Mouse (Mus musculus): Measurements from ENCODE around the gene Cnih3. TPM values are rescaled to one million over a fixed set of nuclear protein-coding genes. Genes with fewer than 3 reads are reported as not detected.
A peak's percentile ranks its signal among the peaks of the same experiment; 100 is the strongest.

The Cnih3 gene
- polyA plus RNA-seq, 2 experiments = 0.58 to 0.64 TPM

- Histone ChIP-seq H3K4me3 (replicated peaks; ENCODE audit: low read length) (peak overlapping the region; percentile 52), H3K4me1 (ENCODE audit: control insufficient read depth, insufficient read depth, low read length) (peaks cover 12% of the 10 kb centered on the region), H3K36me3 (ENCODE audit: control insufficient read depth, insufficient read depth, low read length) (no peaks in the 10 kb centered on the region), H3K4me2 (replicated peaks; ENCODE audit: low read depth, low read length, severe bottlenecking) (peak overlapping the region; percentile 98), H3K27me3 (ENCODE audit: control insufficient read depth, insufficient read depth, low read length) (peaks cover 47% of the 10 kb centered on the region), H3K27ac (replicated peaks; ENCODE audit: low read depth, low read length) (no peak overlapping the region), H3K9ac (ENCODE audit: low read depth, low read length, severe bottlenecking) (0 out of 2 replicates have a peak overlapping the region, but pooled peaks have one; percentile 54), H3K9me3 (ENCODE audit: control insufficient read depth, low read length) (no peaks in the 10 kb centered on the region)
- WGBS = 3% methylated on average over 32 of the region's 33 CpGs
- TF ChIP-seq POLR2A (IDR thresholded peaks at IDR 0.05; ENCODE audit: borderline replicate concordance, extremely low read depth, insufficient read depth, insufficient read length) = no peak
- DNase-seq (ENCODE audit: low spot score) = no peak
- ATAC-seq (ENCODE audit: low FRiP score, low read depth) = no peak
Observed at GRCm38 (mm10) chr1:181353200-181354097, 1.0 kb downstream of the Cnih3 start.

GRCm38 (mm10) chr1:181355683-181356082, 3.3 kb downstream of the Cnih3 start:
- no peak overlapping the region for H3K27ac ChIP-seq (replicated peaks; ENCODE audit: low read depth, low read length)
- no peaks in the 10 kb centered on the region for H3K36me3 ChIP-seq (ENCODE audit: control insufficient read depth, insufficient read depth, low read length)
- WGBS = 77% methylated on average over 5 of the region's 5 CpGs
- no peak overlapping the region for H3K4me2 ChIP-seq (replicated peaks; ENCODE audit: low read depth, low read length, severe bottlenecking)
- DNase-seq (ENCODE audit: low spot score) (no peak), ATAC-seq (ENCODE audit: low FRiP score, low read depth) (no peak)
- H3K4me3 ChIP-seq (replicated peaks; ENCODE audit: low read length) = no peak overlapping the region
- no peak overlapping the region for H3K9ac ChIP-seq (ENCODE audit: low read depth, low read length, severe bottlenecking)
- H3K9me3 ChIP-seq (ENCODE audit: control insufficient read depth, low read length) = no peaks in the 10 kb centered on the region
- peaks cover 12% of the 10 kb centered on the region for H3K4me1 ChIP-seq (ENCODE audit: control insufficient read depth, insufficient read depth, low read length)
- TF ChIP-seq POLR2A (IDR thresholded peaks at IDR 0.05; ENCODE audit: borderline replicate concordance, extremely low read depth, insufficient read depth, insufficient read length) = no peak
- H3K27me3 ChIP-seq (ENCODE audit: control insufficient read depth, insufficient read depth, low read length) = peaks cover 47% of the 10 kb centered on the region

- no peak overlapping the region for H3K4me3 ChIP-seq (replicated peaks; ENCODE audit: low read length)
- H3K4me2 ChIP-seq (replicated peaks; ENCODE audit: low read depth, low read length, severe bottlenecking) = no peak overlapping the region
- peaks cover 7% of the 10 kb centered on the region for H3K4me1 ChIP-seq (ENCODE audit: control insufficient read depth, insufficient read depth, low read length)
- no peak for DNase-seq (ENCODE audit: low spot score)
- no peak overlapping the region for H3K9ac ChIP-seq (ENCODE audit: low read depth, low read length, severe bottlenecking)
- H3K36me3 ChIP-seq (ENCODE audit: control insufficient read depth, insufficient read depth, low read length) = no peaks in the 10 kb centered on the region
- H3K27me3 ChIP-seq (ENCODE audit: control insufficient read depth, insufficient read depth, low read length) = peaks cover 27% of the 10 kb centered on the region
- no peaks in the 10 kb centered on the region for H3K9me3 ChIP-seq (ENCODE audit: control insufficient read depth, low read length)
- H3K27ac ChIP-seq (replicated peaks; ENCODE audit: low read depth, low read length) = no peak overlapping the region
- 42% methylated on average over 2 of the region's 2 CpGs for WGBS
- TF ChIP-seq POLR2A (IDR thresholded peaks at IDR 0.05; ENCODE audit: borderline replicate concordance, extremely low read depth, insufficient read depth, insufficient read length) = no peak
- ATAC-seq (ENCODE audit: low FRiP score, low read depth) = no peak
Observed at GRCm38 (mm10) chr1:181357870-181358269, 5.4 kb downstream of the Cnih3 start.

GRCm38 (mm10) chr1:181358526-181358925, 6.1 kb downstream of the Cnih3 start:
- Histone ChIP-seq H3K4me2 (replicated peaks; ENCODE audit: low read depth, low read length, severe bottlenecking) (no peak overlapping the region), H3K27ac (replicated peaks; ENCODE audit: low read depth, low read length) (no peak overlapping the region), H3K4me1 (ENCODE audit: control insufficient read depth, insufficient read depth, low read length) (peaks cover 3% of the 10 kb centered on the region; the same call in 1 of the 2 replicates), H3K27me3 (ENCODE audit: control insufficient read depth, insufficient read depth, low read length) (peaks cover 20% of the 10 kb centered on the region), H3K9me3 (ENCODE audit: control insufficient read depth, low read length) (no peaks in the 10 kb centered on the region), H3K36me3 (ENCODE audit: control insufficient read depth, insufficient read depth, low read length) (no peaks in the 10 kb centered on the region), H3K4me3 (replicated peaks; ENCODE audit: low read length) (no peak overlapping the region), H3K9ac (ENCODE audit: low read depth, low read length, severe bottlenecking) (no peak overlapping the region)
- TF ChIP-seq POLR2A (IDR thresholded peaks at IDR 0.05; ENCODE audit: borderline replicate concordance, extremely low read depth, insufficient read depth, insufficient read length) = no peak
- DNase-seq (ENCODE audit: low spot score) (no peak), ATAC-seq (ENCODE audit: low FRiP score, low read depth) (no peak)
- WGBS = 57% methylated on average over 7 of the region's 7 CpGs

GRCm38 (mm10) chr1:181360732-181361131, 8.3 kb downstream of the Cnih3 start:
- H3K27ac ChIP-seq (replicated peaks; ENCODE audit: low read depth, low read length) = no peak overlapping the region
- 75% methylated on average over 3 of the region's 3 CpGs for WGBS
- H3K9ac ChIP-seq (ENCODE audit: low read depth, low read length, severe bottlenecking) = no peak overlapping the region
- no peaks in the 10 kb centered on the region for H3K4me1 ChIP-seq (ENCODE audit: control insufficient read depth, insufficient read depth, low read length)
- H3K4me2 ChIP-seq (replicated peaks; ENCODE audit: low read depth, low read length, severe bottlenecking) = no peak overlapping the region
- no peaks in the 10 kb centered on the region for H3K9me3 ChIP-seq (ENCODE audit: control insufficient read depth, low read length)
- H3K27me3 ChIP-seq (ENCODE audit: control insufficient read depth, insufficient read depth, low read length) = 0 out of 2 replicates have a peak, but pooled peaks cover 2% of the 10 kb centered on the region
- H3K4me3 ChIP-seq (replicated peaks; ENCODE audit: low read length) = no peak overlapping the region
- ATAC-seq (ENCODE audit: low FRiP score, low read depth) (no peak), DNase-seq (ENCODE audit: low spot score) (no peak)
- no peaks in the 10 kb centered on the region for H3K36me3 ChIP-seq (ENCODE audit: control insufficient read depth, insufficient read depth, low read length)
- no peak for TF ChIP-seq POLR2A (IDR thresholded peaks at IDR 0.05; ENCODE audit: borderline replicate concordance, extremely low read depth, insufficient read depth, insufficient read length)

Data from limb, embryonic 14.5 days (tissue).